Mouse (Mus musculus): ENCODE data around the gene Capn15. TPM values are rescaled to one million over a fixed set of nuclear protein-coding genes. Genes with fewer than 3 reads are reported as not detected.

Gene Capn15
- polyA plus RNA-seq, 1 experiment from 2014 or later = 9.9 TPM

DNA sequence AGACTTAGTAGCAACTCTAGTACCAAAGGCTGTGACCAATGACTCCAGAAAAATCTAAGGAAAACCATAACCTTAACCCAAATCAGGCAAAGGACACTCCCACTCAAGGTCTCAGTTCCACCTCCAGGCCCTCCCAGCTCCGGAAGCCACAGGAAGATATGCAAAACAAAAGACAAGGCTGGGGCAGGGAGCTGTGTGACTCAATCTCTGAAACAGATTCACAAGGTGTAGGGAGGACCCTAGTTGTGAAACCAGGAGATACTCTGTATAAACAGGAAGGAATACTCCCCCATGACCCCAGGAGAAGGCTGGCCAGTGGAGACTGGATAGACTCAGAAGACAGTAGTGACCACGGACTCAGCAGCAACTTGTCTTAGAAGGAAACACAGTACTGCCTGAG is 22.1 kb upstream of the Capn15 start:
- Histone ChIP-seq H3K4me1 (ENCODE audit: control insufficient read depth, low read depth, low read length) (peaks cover 22% of the 10 kb centered on the region), H3K4me2 (ENCODE audit: low read depth, low read length) (no peak overlapping the region), H3K4me3 (ENCODE audit: low read depth, low read length) (no peak overlapping the region), H3K27ac (ENCODE audit: low read length) (no peak overlapping the region), H3K9me3 (replicated peaks; ENCODE audit: control insufficient read depth, low read length) (no peaks in the 10 kb centered on the region), H3K27me3 (ENCODE audit: control insufficient read depth, insufficient read depth, low read depth, low read length) (no peaks in the 10 kb centered on the region), H3K9ac (ENCODE audit: low read depth, low read length) (no peak overlapping the region), H3K36me3 (ENCODE audit: control insufficient read depth, insufficient read depth) (no peaks in the 10 kb centered on the region)
- WGBS (ENCODE audit: insufficient replicate concordance) = 12% methylated on average over 2 of the region's 2 CpGs
- ATAC-seq (ENCODE audit: low read depth) = no peak

DNA sequence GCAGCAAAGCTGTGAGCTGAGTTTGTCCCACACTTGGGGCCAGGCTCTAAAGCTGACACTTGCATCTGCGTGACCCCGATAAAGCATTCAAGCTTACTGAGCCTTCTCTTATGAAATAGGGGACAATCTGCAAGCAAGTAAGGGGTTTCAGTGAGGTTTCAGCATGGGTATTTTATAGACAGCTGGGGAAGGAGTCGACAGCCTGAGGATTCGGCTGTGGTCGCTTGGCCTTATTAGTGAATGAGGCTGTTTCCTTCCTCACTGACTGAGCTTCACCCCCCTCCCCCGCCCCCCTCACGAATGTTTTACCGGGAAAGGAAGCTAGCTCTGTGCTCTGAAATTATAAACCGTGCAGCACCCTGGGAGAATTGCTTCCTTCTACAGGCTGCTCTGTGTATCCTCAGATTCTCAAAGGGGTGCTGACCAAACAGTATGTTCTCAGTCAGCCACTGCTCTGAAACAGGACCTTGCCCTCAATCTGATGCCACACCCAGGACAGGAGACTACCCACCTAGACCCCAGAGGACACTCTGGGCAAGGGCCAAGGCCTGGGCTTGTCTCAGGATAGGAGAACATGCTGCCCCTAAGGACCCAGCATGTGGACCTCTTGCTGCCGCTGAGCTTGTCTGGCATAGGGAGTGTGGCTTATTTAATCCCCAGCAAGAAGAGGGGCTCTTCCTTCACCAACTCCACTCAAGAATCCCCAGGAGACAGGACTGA is 20.3 kb upstream of the Capn15 start:
- WGBS (ENCODE audit: insufficient replicate concordance) = 18% methylated on average over 10 of the region's 10 CpGs
- ATAC-seq (ENCODE audit: low read depth) = no peak
- H3K36me3 ChIP-seq (ENCODE audit: control insufficient read depth, insufficient read depth) = no peaks in the 10 kb centered on the region
- H3K4me2 ChIP-seq (ENCODE audit: low read depth, low read length) = no peak overlapping the region
- no peaks in the 10 kb centered on the region for H3K27me3 ChIP-seq (ENCODE audit: control insufficient read depth, insufficient read depth, low read depth, low read length)
- H3K9me3 ChIP-seq (replicated peaks; ENCODE audit: control insufficient read depth, low read length) = no peaks in the 10 kb centered on the region
- H3K4me3 ChIP-seq (ENCODE audit: low read depth, low read length) = no peak overlapping the region
- H3K9ac ChIP-seq (ENCODE audit: low read depth, low read length) = no peak overlapping the region
- no peak overlapping the region for H3K27ac ChIP-seq (ENCODE audit: low read length)
- peaks cover 11% of the 10 kb centered on the region for H3K4me1 ChIP-seq (ENCODE audit: control insufficient read depth, low read depth, low read length)

DNA sequence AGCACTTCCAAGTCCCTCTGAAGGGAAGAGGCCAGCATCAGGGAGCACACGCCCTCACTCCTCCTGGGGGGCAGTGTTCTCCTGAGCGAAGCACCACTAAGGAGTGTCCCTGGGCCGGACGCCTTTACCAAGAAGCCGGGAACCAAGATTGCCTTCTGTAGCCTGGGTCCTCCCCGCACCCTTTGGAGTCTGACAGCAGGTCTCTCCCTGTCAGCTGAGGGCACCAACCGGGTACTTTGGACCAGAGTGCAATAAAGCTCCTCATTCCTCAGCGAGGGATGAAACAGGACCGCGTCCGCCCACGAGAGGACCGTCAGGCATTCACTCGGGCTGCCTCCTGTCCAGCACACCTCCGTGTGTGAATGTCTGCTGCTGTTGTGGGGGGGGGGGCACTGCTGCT is 19.1 kb upstream of the Capn15 start:
- H3K9ac ChIP-seq (ENCODE audit: low read depth, low read length) = no peak overlapping the region
- no peaks in the 10 kb centered on the region for H3K9me3 ChIP-seq (replicated peaks; ENCODE audit: control insufficient read depth, low read length)
- peaks cover 10% of the 10 kb centered on the region for H3K4me1 ChIP-seq (ENCODE audit: control insufficient read depth, low read depth, low read length)
- H3K27ac ChIP-seq (ENCODE audit: low read length) = no peak overlapping the region
- 80% methylated on average over 15 of the region's 15 CpGs for WGBS (ENCODE audit: insufficient replicate concordance)
- H3K4me3 ChIP-seq (ENCODE audit: low read depth, low read length) = no peak overlapping the region
- H3K27me3 ChIP-seq (ENCODE audit: control insufficient read depth, insufficient read depth, low read depth, low read length) = no peaks in the 10 kb centered on the region
- ATAC-seq (ENCODE audit: low read depth) = no peak
- H3K36me3 ChIP-seq (ENCODE audit: control insufficient read depth, insufficient read depth) = no peaks in the 10 kb centered on the region
- no peak overlapping the region for H3K4me2 ChIP-seq (ENCODE audit: low read depth, low read length)

DNA sequence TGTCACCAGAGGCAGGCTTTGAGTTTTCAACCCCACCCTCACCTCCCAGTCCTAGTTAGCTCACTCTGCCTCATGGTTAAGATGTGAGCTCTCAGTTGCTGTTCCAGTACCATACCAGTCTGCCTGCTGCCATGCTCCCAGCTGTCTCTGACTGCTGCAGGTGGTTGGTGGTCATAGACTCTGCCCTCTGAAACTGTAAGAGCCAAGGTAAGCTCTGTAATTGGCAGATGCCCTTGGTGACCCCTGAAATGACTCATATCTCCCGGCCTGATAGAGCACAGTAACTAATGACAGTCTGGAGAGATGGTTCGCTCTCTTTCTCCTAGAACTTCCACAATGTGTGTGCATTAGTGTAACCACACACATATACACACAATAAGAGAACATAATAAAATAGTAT is 18.3 kb upstream of the Capn15 start:
- 74% methylated on average over 2 of the region's 2 CpGs for WGBS (ENCODE audit: insufficient replicate concordance)
- Histone ChIP-seq H3K36me3 (ENCODE audit: control insufficient read depth, insufficient read depth) (no peaks in the 10 kb centered on the region), H3K4me3 (ENCODE audit: low read depth, low read length) (no peak overlapping the region), H3K27ac (ENCODE audit: low read length) (no peak overlapping the region), H3K9me3 (replicated peaks; ENCODE audit: control insufficient read depth, low read length) (no peaks in the 10 kb centered on the region), H3K9ac (ENCODE audit: low read depth, low read length) (no peak overlapping the region), H3K4me2 (ENCODE audit: low read depth, low read length) (no peak overlapping the region), H3K4me1 (ENCODE audit: control insufficient read depth, low read depth, low read length) (peaks cover 5% of the 10 kb centered on the region), H3K27me3 (ENCODE audit: control insufficient read depth, insufficient read depth, low read depth, low read length) (no peaks in the 10 kb centered on the region)
- no peak for ATAC-seq (ENCODE audit: low read depth)

DNA sequence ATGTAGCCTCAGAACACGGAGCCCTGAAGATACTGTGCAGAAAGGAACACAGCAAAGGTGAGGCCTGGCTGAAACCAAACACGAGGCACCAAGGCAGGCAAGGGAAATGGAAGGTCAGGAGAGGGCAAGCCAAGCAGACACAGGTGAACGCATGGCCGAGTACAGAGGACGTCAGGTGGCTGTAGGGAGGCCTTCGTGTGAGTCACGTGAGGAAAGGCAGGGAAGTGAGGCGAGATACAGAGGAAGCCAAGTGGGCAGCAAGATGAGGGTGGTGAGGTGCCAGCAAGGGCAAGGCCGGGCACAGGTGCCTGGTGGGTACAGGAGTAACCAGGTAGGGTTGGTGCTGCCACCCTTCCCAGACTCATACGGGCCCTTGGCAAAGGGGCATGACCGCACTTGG is 12.8 kb upstream of the Capn15 start:
- ATAC-seq (ENCODE audit: low read depth) = no peak
- WGBS (ENCODE audit: insufficient replicate concordance) = 74% methylated on average over 11 of the region's 11 CpGs
- no peak overlapping the region for H3K4me3 ChIP-seq (ENCODE audit: low read depth, low read length)
- H3K27me3 ChIP-seq (ENCODE audit: control insufficient read depth, insufficient read depth, low read depth, low read length) = no peaks in the 10 kb centered on the region
- H3K27ac ChIP-seq (ENCODE audit: low read length) = no peak overlapping the region
- no peak overlapping the region for H3K4me2 ChIP-seq (ENCODE audit: low read depth, low read length)
- H3K36me3 ChIP-seq (ENCODE audit: control insufficient read depth, insufficient read depth) = no peaks in the 10 kb centered on the region
- peaks cover 2% of the 10 kb centered on the region for H3K4me1 ChIP-seq (ENCODE audit: control insufficient read depth, low read depth, low read length)
- no peak overlapping the region for H3K9ac ChIP-seq (ENCODE audit: low read depth, low read length)
- no peaks in the 10 kb centered on the region for H3K9me3 ChIP-seq (replicated peaks; ENCODE audit: control insufficient read depth, low read length)

DNA sequence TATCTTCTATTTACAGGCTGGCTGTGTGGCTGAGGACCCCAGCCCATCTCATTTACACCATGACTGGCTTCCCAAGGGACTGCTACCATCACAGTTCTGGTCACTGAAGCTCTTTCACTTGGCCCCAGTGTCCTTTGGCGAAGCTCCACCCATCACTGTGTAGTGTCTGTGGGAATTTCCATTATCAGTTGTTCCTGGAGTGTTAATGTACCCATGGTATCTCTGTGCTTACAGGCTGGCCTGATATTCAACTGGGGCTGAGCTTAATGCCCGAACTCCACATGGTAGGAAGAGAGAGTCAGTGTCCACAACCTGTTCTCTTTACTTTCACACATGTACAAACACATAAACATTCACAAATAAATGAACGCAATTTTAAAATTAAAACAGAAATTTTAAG is 7.9 kb upstream of the Capn15 start:
- no peak overlapping the region for H3K4me2 ChIP-seq (ENCODE audit: low read depth, low read length)

DNA sequence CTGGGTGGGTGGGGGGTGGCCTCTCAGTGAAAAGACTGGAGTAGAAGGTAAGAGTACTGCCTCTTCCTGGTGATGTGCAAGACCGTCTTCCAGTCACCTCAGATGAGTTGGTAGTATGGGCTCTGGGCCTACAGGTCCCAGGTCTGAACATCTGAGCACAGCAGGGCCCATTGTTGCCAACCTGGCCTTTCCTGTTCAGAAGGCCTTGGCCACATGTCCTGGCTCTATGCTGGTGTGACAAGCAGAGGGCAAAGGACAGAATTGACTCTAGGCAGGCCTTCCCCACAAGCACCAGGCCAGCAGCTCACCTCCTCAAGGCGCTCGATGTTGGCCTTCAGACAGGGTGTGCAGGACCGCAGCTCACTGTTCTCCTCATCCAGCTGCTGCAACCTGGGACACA is 6.7 kb upstream of the Capn15 start:
- Histone ChIP-seq H3K27ac (ENCODE audit: low read length) (no peak overlapping the region), H3K9me3 (replicated peaks; ENCODE audit: control insufficient read depth, low read length) (no peaks in the 10 kb centered on the region), H3K36me3 (ENCODE audit: control insufficient read depth, insufficient read depth) (no peaks in the 10 kb centered on the region), H3K9ac (ENCODE audit: low read depth, low read length) (no peak overlapping the region), H3K27me3 (ENCODE audit: control insufficient read depth, insufficient read depth, low read depth, low read length) (no peaks in the 10 kb centered on the region), H3K4me2 (ENCODE audit: low read depth, low read length) (no peak overlapping the region), H3K4me3 (ENCODE audit: low read depth, low read length) (no peak overlapping the region), H3K4me1 (ENCODE audit: control insufficient read depth, low read depth, low read length) (peaks cover 11% of the 10 kb centered on the region)
- WGBS (ENCODE audit: insufficient replicate concordance) = 88% methylated on average over 4 of the region's 4 CpGs
- ATAC-seq (ENCODE audit: low read depth) = no peak

More for the DNA sequence above, 7.9 kb upstream of the Capn15 start:
- 44% methylated on average over 3 of the region's 3 CpGs for WGBS (ENCODE audit: insufficient replicate concordance)
- Histone ChIP-seq H3K4me3 (ENCODE audit: low read depth, low read length) (no peak overlapping the region), H3K4me1 (ENCODE audit: control insufficient read depth, low read depth, low read length) (peaks cover 11% of the 10 kb centered on the region), H3K27me3 (ENCODE audit: control insufficient read depth, insufficient read depth, low read depth, low read length) (no peaks in the 10 kb centered on the region), H3K36me3 (ENCODE audit: control insufficient read depth, insufficient read depth) (no peaks in the 10 kb centered on the region), H3K9me3 (replicated peaks; ENCODE audit: control insufficient read depth, low read length) (no peaks in the 10 kb centered on the region), H3K27ac (ENCODE audit: low read length) (no peak overlapping the region), H3K9ac (ENCODE audit: low read depth, low read length) (no peak overlapping the region)
- ATAC-seq (ENCODE audit: low read depth) = peak; percentile 50; the same call in 1 of the 2 replicates

DNA sequence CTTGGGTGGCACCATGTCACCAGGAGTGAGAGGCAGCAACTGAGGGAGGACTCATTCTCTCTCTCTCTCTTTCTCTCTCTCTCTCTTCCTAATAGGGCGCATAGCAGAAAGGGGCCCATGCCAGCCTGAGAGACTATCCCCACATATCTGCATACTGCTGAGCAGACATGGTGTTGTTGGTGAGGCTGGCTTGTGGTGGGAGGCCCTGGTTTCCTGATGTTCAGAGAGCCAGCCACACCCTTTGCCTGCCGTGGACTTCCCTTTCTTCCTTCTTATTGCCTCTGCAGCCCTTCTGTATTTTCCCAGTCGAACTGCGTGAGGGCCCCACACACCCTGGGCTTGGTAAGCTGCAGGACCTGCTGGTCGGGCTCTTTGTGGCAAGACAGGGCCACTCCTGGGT is 4.7 kb upstream of the Capn15 start:
- no peak overlapping the region for H3K4me2 ChIP-seq (ENCODE audit: low read depth, low read length)

DNA sequence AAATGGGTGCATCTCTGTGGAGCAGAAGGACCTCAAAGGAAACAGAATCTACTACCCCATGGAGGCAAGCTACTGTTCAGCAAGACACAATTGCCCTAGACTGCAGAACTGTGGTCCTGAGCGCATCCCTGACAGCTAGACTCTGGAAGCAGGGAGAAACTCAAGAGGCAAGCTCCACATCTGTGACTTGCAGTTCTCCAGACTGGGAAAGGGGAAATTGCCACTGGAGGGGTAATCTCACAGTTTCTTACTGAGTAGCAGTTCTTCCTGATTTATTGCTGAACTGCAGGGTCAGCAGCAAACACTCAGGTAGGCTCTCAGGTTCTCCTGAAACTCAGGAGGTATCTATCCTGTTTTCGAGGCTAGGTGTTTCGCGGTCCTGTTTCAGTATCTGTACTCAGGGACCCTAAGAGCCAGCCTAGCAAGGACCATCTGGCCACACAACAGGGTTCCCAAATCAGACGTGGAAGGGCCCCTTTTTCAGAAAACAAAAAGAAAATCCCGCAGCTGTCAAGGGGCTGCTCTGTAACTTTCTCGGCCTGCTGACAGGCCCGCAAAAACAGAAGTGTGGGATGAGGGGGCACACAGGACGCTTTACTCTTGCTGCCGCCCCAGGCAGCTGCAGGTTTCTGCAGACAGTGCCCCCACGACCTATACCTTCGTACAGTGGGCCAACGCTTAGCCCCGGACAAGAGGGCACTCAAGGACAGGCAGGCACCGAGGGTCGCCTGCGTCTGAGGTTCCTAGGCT is 865 bp downstream of the Capn15 start:
- peak overlapping the region; percentile 73 for H3K9ac ChIP-seq (ENCODE audit: low read depth, low read length)
- H3K9me3 ChIP-seq (replicated peaks; ENCODE audit: control insufficient read depth, low read length) = no peaks in the 10 kb centered on the region
- WGBS (ENCODE audit: insufficient replicate concordance) = 11% methylated on average over 17 of the region's 17 CpGs
- peaks cover 22% of the 10 kb centered on the region for H3K4me1 ChIP-seq (ENCODE audit: control insufficient read depth, low read depth, low read length)
- no peak; the same call in 1 of the 2 replicates for ATAC-seq (ENCODE audit: low read depth)
- H3K27me3 ChIP-seq (ENCODE audit: control insufficient read depth, insufficient read depth, low read depth, low read length) = no peaks in the 10 kb centered on the region
- no peaks in the 10 kb centered on the region for H3K36me3 ChIP-seq (ENCODE audit: control insufficient read depth, insufficient read depth)
- H3K27ac ChIP-seq (ENCODE audit: low read length) = peak overlapping the region; percentile 67
- peak overlapping the region; percentile 86 for H3K4me2 ChIP-seq (ENCODE audit: low read depth, low read length)
- H3K4me3 ChIP-seq (ENCODE audit: low read depth, low read length) = peak overlapping the region; percentile 83

More for the DNA sequence above, 4.7 kb upstream of the Capn15 start:
- Histone ChIP-seq H3K36me3 (ENCODE audit: control insufficient read depth, insufficient read depth) (no peaks in the 10 kb centered on the region), H3K9me3 (replicated peaks; ENCODE audit: control insufficient read depth, low read length) (no peaks in the 10 kb centered on the region), H3K27me3 (ENCODE audit: control insufficient read depth, insufficient read depth, low read depth, low read length) (no peaks in the 10 kb centered on the region), H3K4me1 (ENCODE audit: control insufficient read depth, low read depth, low read length) (peaks cover 17% of the 10 kb centered on the region), H3K27ac (ENCODE audit: low read length) (no peak overlapping the region), H3K9ac (ENCODE audit: low read depth, low read length) (no peak overlapping the region), H3K4me3 (ENCODE audit: low read depth, low read length) (no peak overlapping the region)
- WGBS (ENCODE audit: insufficient replicate concordance) = 24% methylated on average over 5 of the region's 5 CpGs
- ATAC-seq (ENCODE audit: low read depth) = no peak
